Mouse (Mus musculus): ENCODE data around the gene Tdrd7. TPM values are rescaled to one million over a fixed set of nuclear protein-coding genes. Genes with fewer than 3 reads are reported as not detected.

Tdrd7 gene
- polyA plus RNA-seq, 1 experiment from 2014 or later, result 10.9 TPM

DNA sequence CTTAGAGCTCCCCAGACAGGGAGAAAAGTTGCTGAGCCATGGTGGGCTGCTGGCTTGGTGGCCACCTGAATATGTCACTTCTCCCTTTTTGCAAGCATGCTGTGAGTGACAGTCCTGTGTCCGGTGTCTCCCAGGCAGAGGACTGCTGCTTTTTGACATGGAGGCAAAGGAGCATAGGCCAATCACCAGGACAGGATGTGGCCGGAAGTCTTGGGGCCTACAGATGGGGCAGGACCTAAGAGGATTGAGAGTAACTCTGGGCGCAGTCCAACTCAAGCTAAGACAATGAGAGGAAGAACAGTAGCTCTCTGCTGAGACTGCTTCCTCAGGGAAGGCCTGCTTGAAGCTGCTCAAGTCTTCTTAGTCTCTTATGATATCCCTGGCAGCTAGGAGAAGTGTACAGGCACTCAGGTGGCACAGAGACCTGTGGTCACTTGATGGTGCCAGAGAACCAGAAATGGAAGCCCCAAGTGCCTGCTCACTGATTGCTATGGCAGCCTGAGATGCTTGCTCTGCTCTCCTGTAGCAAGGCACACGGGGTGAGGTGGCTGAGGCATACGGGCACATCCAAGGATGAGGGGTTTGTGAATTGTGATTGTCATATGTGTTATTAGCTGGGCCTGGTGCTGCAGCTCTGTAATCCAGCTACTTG is 43.1 kb downstream of the Tdrd7 start:
- no peak overlapping the region for H3K4me2 ChIP-seq
- H3K4me1 ChIP-seq (ENCODE audit: control insufficient read depth, insufficient read depth, low read length), result no peaks in the 10 kb centered on the region
- ATAC-seq (ENCODE audit: low FRiP score), result no peak
- H3K27me3 ChIP-seq (ENCODE audit: control insufficient read depth, insufficient read depth, low read length), result no peaks in the 10 kb centered on the region
- no peaks in the 10 kb centered on the region for H3K36me3 ChIP-seq (ENCODE audit: control insufficient read depth, insufficient read depth, low read length)
- 86% methylated on average over 5 of the region's 5 CpGs for whole genome bisulfite sequencing
- H3K9ac ChIP-seq (ENCODE audit: low read length), result no peak overlapping the region
- H3K9me3 ChIP-seq (ENCODE audit: control insufficient read depth, low read length), result no peaks in the 10 kb centered on the region
- H3K27ac ChIP-seq (ENCODE audit: low read depth, low read length), result no peak overlapping the region
- no peak for DNase-seq (ENCODE audit: low spot score, missing footprints)
- no peak overlapping the region for H3K4me3 ChIP-seq (ENCODE audit: low read depth, low read length)

GRCm38 (mm10) chr4:46011698-46012097 is 46.6 kb downstream of the Tdrd7 start:
- Histone ChIP-seq H3K27ac (ENCODE audit: low read depth, low read length) (no peak overlapping the region), H3K36me3 (ENCODE audit: control insufficient read depth, insufficient read depth, low read length) (no peaks in the 10 kb centered on the region), H3K9me3 (ENCODE audit: control insufficient read depth, low read length) (no peaks in the 10 kb centered on the region), H3K4me2 (no peak overlapping the region), H3K27me3 (ENCODE audit: control insufficient read depth, insufficient read depth, low read length) (no peaks in the 10 kb centered on the region), H3K4me3 (ENCODE audit: low read depth, low read length) (no peak overlapping the region), H3K4me1 (ENCODE audit: control insufficient read depth, insufficient read depth, low read length) (no peaks in the 10 kb centered on the region), H3K9ac (ENCODE audit: low read length) (no peak overlapping the region)
- no peak for ATAC-seq (ENCODE audit: low FRiP score)
- 90% methylated on average over 2 of the region's 2 CpGs for whole genome bisulfite sequencing
- DNase-seq (ENCODE audit: low spot score, missing footprints), result no peak

DNA sequence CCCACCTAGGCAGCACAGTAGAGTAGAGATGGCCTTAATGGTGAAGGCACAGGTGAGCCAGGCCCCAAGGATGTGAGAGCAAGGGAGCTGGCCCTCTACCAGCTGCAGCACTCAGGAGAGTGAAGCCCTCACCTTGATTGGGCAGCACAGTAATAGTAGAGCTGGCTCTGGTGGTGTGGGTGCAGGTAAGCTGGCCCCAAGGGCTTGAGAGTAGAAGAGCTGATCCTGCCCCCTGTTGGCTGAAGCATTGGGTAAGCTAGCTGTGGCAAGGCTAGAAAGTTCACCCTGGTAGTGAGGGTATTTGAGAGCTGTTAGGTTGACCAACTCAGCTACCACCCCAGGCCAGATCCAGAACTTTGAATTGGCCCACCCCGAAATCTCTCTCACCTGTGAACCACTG is 50.5 kb downstream of the Tdrd7 start:
- DNase-seq (ENCODE audit: low spot score, missing footprints) (no peak), ATAC-seq (ENCODE audit: low FRiP score) (no peak)
- Histone ChIP-seq H3K27ac (ENCODE audit: low read depth, low read length) (no peak overlapping the region), H3K27me3 (ENCODE audit: control insufficient read depth, insufficient read depth, low read length) (no peaks in the 10 kb centered on the region), H3K9ac (ENCODE audit: low read length) (no peak overlapping the region), H3K4me2 (no peak overlapping the region), H3K4me3 (ENCODE audit: low read depth, low read length) (no peak overlapping the region), H3K4me1 (ENCODE audit: control insufficient read depth, insufficient read depth, low read length) (no peaks in the 10 kb centered on the region), H3K9me3 (ENCODE audit: control insufficient read depth, low read length) (no peaks in the 10 kb centered on the region), H3K36me3 (ENCODE audit: control insufficient read depth, insufficient read depth, low read length) (no peaks in the 10 kb centered on the region)
- WGBS, result 76% methylated on average over 1 of the region's 1 CpGs

DNA sequence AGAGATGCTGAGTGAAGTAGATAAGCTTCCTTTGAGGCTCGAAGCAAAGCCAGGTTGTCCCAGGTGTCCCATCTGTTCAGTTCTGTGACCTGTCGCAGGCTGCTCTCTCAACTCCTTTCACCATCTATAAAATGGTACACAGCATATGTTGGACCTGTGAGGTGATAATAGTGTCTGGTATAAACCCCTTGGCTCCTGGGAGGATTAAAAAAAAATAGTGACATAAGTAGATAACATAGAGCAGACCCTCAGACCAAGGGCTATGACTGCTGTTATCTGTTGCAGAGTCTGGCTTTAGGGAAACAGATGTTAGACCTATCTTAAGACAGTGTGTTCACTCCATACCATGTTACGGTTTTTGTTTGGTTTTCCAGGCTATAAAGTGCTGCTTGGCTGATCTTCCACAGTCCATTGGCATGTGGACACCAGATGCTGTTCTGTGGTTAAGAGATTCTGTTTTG is 57.9 kb downstream of the Tdrd7 start:
- ATAC-seq (ENCODE audit: low FRiP score) (no peak), DNase-seq (ENCODE audit: low spot score, missing footprints) (no peak)
- Histone ChIP-seq H3K9ac (ENCODE audit: low read length) (no peak overlapping the region), H3K36me3 (ENCODE audit: control insufficient read depth, insufficient read depth, low read length) (no peaks in the 10 kb centered on the region), H3K4me3 (ENCODE audit: low read depth, low read length) (no peak overlapping the region), H3K4me2 (no peak overlapping the region), H3K27ac (ENCODE audit: low read depth, low read length) (no peak overlapping the region), H3K9me3 (ENCODE audit: control insufficient read depth, low read length) (no peaks in the 10 kb centered on the region), H3K4me1 (ENCODE audit: control insufficient read depth, insufficient read depth, low read length) (no peaks in the 10 kb centered on the region), H3K27me3 (ENCODE audit: control insufficient read depth, insufficient read depth, low read length) (no peaks in the 10 kb centered on the region)
- 76% methylated on average over 3 of the region's 3 CpGs for WGBS

DNA sequence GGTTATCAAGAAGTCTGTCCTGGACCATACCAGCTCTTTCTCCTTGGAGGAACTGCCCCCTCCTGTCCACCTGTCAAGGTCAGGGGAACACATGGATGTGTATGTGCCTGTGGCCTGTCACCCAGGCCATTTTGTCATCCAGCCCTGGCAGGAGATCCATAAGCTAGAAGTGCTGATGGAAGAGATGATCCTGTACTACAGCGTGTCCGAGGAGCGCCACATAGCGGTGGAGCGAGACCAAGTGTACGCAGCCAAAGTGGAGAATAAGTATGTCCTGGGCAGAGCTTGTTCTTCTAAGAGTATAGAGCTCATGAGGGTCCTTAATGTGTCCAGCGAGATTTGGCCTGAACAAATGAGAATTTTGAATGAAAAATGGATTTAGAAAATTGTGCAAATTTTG is 60.8 kb downstream of the Tdrd7 start:
- H3K27ac ChIP-seq (ENCODE audit: low read depth, low read length), result no peak overlapping the region
- 54% methylated on average over 7 of the region's 7 CpGs for WGBS
- DNase-seq (ENCODE audit: low spot score, missing footprints) (no peak), ATAC-seq (ENCODE audit: low FRiP score) (no peak)
- no peaks in the 10 kb centered on the region for H3K27me3 ChIP-seq (ENCODE audit: control insufficient read depth, insufficient read depth, low read length)
- H3K36me3 ChIP-seq (ENCODE audit: control insufficient read depth, insufficient read depth, low read length), result no peaks in the 10 kb centered on the region
- no peaks in the 10 kb centered on the region for H3K9me3 ChIP-seq (ENCODE audit: control insufficient read depth, low read length)
- no peak overlapping the region for H3K4me2 ChIP-seq
- no peak overlapping the region for H3K9ac ChIP-seq (ENCODE audit: low read length)
- no peaks in the 10 kb centered on the region for H3K4me1 ChIP-seq (ENCODE audit: control insufficient read depth, insufficient read depth, low read length)
- no peak overlapping the region for H3K4me3 ChIP-seq (ENCODE audit: low read depth, low read length)

GRCm38 (mm10) chr4:46028224-46028623 is 63.1 kb downstream of the Tdrd7 start:
- no peak for DNase-seq (ENCODE audit: low spot score, missing footprints)
- ATAC-seq (ENCODE audit: low FRiP score), result no peak
- Histone ChIP-seq H3K27me3 (ENCODE audit: control insufficient read depth, insufficient read depth, low read length) (no peaks in the 10 kb centered on the region), H3K4me1 (ENCODE audit: control insufficient read depth, insufficient read depth, low read length) (no peaks in the 10 kb centered on the region), H3K36me3 (ENCODE audit: control insufficient read depth, insufficient read depth, low read length) (no peaks in the 10 kb centered on the region), H3K4me2 (no peak overlapping the region), H3K9me3 (ENCODE audit: control insufficient read depth, low read length) (no peaks in the 10 kb centered on the region), H3K4me3 (ENCODE audit: low read depth, low read length) (no peak overlapping the region), H3K27ac (ENCODE audit: low read depth, low read length) (no peak overlapping the region), H3K9ac (ENCODE audit: low read length) (no peak overlapping the region)
- 77% methylated on average over 6 of the region's 6 CpGs for WGBS

GRCm38 (mm10) chr4:46028781-46029180 is 63.6 kb downstream of the Tdrd7 start:
- WGBS, result 89% methylated on average over 4 of the region's 4 CpGs
- H3K27ac ChIP-seq (ENCODE audit: low read depth, low read length), result no peak overlapping the region
- no peaks in the 10 kb centered on the region for H3K9me3 ChIP-seq (ENCODE audit: control insufficient read depth, low read length)
- no peaks in the 10 kb centered on the region for H3K27me3 ChIP-seq (ENCODE audit: control insufficient read depth, insufficient read depth, low read length)
- H3K4me3 ChIP-seq (ENCODE audit: low read depth, low read length), result no peak overlapping the region
- no peak overlapping the region for H3K4me2 ChIP-seq
- ATAC-seq (ENCODE audit: low FRiP score) (no peak), DNase-seq (ENCODE audit: low spot score, missing footprints) (no peak)
- H3K36me3 ChIP-seq (ENCODE audit: control insufficient read depth, insufficient read depth, low read length), result no peaks in the 10 kb centered on the region
- no peak overlapping the region for H3K9ac ChIP-seq (ENCODE audit: low read length)
- H3K4me1 ChIP-seq (ENCODE audit: control insufficient read depth, insufficient read depth, low read length), result no peaks in the 10 kb centered on the region

- Histone ChIP-seq H3K4me2 (no peak overlapping the region), H3K36me3 (ENCODE audit: control insufficient read depth, insufficient read depth, low read length) (no peaks in the 10 kb centered on the region), H3K4me1 (ENCODE audit: control insufficient read depth, insufficient read depth, low read length) (no peaks in the 10 kb centered on the region), H3K27ac (ENCODE audit: low read depth, low read length) (no peak overlapping the region), H3K9me3 (ENCODE audit: control insufficient read depth, low read length) (no peaks in the 10 kb centered on the region), H3K4me3 (ENCODE audit: low read depth, low read length) (no peak overlapping the region), H3K9ac (ENCODE audit: low read length) (no peak overlapping the region), H3K27me3 (ENCODE audit: control insufficient read depth, insufficient read depth, low read length) (no peaks in the 10 kb centered on the region)
- ATAC-seq (ENCODE audit: low FRiP score), result no peak
- 56% methylated on average over 8 of the region's 9 CpGs for WGBS
- DNase-seq (ENCODE audit: low spot score, missing footprints), result no peak
Measured at GRCm38 (mm10) chr4:46029552-46029951, 64.4 kb downstream of the Tdrd7 start.

DNA sequence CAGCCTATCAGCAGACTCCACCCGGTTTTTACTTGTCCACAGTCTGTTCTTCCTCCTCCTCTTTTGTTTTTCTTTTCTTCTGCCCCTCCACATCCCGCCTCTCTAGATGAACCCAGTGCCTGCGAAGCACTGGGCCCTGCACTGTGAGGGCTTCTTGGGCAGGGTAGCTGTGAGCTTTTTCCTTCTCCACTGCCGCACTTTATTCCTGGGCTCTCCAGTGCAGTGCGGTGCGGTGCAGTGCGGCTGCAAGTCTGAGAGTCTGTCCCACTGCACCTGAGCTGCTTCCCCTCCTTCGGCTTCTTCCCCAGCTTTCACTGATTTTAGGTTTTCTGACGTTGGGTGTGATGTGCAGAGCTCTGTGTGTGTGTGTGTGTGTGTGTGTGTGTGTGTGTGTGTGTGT is 67.3 kb downstream of the Tdrd7 start:
- Histone ChIP-seq H3K4me3 (ENCODE audit: low read depth, low read length) (no peak overlapping the region), H3K27ac (ENCODE audit: low read depth, low read length) (no peak overlapping the region)

More for the DNA sequence above, 67.3 kb downstream of the Tdrd7 start:
- Histone ChIP-seq H3K9me3 (ENCODE audit: control insufficient read depth, low read length) (no peaks in the 10 kb centered on the region), H3K4me1 (ENCODE audit: control insufficient read depth, insufficient read depth, low read length) (no peaks in the 10 kb centered on the region), H3K4me2 (no peak overlapping the region), H3K9ac (ENCODE audit: low read length) (no peak overlapping the region), H3K36me3 (ENCODE audit: control insufficient read depth, insufficient read depth, low read length) (no peaks in the 10 kb centered on the region), H3K27me3 (ENCODE audit: control insufficient read depth, insufficient read depth, low read length) (no peaks in the 10 kb centered on the region; the same call in 1 of the 2 replicates)
- DNase-seq (ENCODE audit: low spot score, missing footprints) (no peak), ATAC-seq (ENCODE audit: low FRiP score) (no peak)
- WGBS, result 72% methylated on average over 9 of the region's 9 CpGs

All from midbrain, embryonic 11.5 days (tissue).